ENCODE assay signal across 26 mouse cellular contexts in genomic region chr2:153222130-153222529, GRCm38 (mm10). TPM values are rescaled to one million over a fixed set of nuclear protein-coding genes. Genes with fewer than 3 reads are reported as not detected.
A peak's percentile ranks its signal among the peaks of the same experiment; 100 is the strongest.
DNase-seq lines count a peak whose midpoint lies in the region; ATAC-seq lines count a peak whose summit lies in the region.
"Had no signal": no experiment of that assay in that cellular context is flagged by ENCODE, and none has a peak within 500 bp of the region (broad histone marks: within the 10 kb centered on the region; RNA-seq: fewer than 3 reads in every experiment).

No protein-coding gene starts in this region.

- no peak for DNase-seq in liver, embryonic 11.5 days (ENCODE audit: low spot score)
- no peak for DNase-seq in thymus, postnatal 10 days (ENCODE audit: low spot score in 2 of 2)
- no peak for DNase-seq in ovary, postnatal 36 days (ENCODE audit: low spot score)
- DNase-seq in yolk sac, embryonic 10.5 days (ENCODE audit: low spot score): no peak
- DNase-seq: adrenal gland, adult 2 months; adrenal gland, postnatal 25 days; B cell, adult 2 months; cerebellum, adult 8-10 months; cerebellum, postnatal 14 days; embryo, embryonic 11 days; gastrocnemius, adult 2 months; gastrocnemius, postnatal 25 days; heart, postnatal 4 days had no signal

- H3K4me3 ChIP-seq in erythroblast, embryonic 14.5 days (replicated peaks): peak overlapping the region; percentile 52
- no peak overlapping the region for H3K4me3 ChIP-seq in liver, embryonic 11.5 days (ENCODE audit: low read depth, low read length)
- peak overlapping the region; percentile 9 for H3K4me3 ChIP-seq in liver, embryonic 15.5 days (replicated peaks)
- H3K4me3 ChIP-seq: embryonic facial prominence, embryonic 15.5 days; forebrain, embryonic 12.5 days; gastrocnemius, adult 2 months; heart, embryonic 13.5 days; hindbrain, embryonic 12.5 days had no signal

- H3K4me1 ChIP-seq in erythroblast, embryonic 14.5 days (ENCODE audit: control insufficient read depth): peaks cover 88% of the 10 kb centered on the region
- peaks cover 43% of the 10 kb centered on the region for H3K4me1 ChIP-seq in liver, embryonic 11.5 days (replicated peaks; ENCODE audit: control insufficient read depth, insufficient read depth, low read length)
- H3K4me1 ChIP-seq in liver, embryonic 15.5 days (replicated peaks): peaks cover 84% of the 10 kb centered on the region

- no peak for ATAC-seq in erythroblast, adult 5-6 weeks (replicated peaks; ENCODE audit: low FRiP score, poor library complexity, severe bottlenecking)
- peak; percentile 83 for ATAC-seq in liver, embryonic 11.5 days (replicated peaks; ENCODE audit: low FRiP score)
- peak; percentile 81 for ATAC-seq in liver, embryonic 15.5 days (ENCODE audit: insufficient read depth)
- peak; percentile 44; the same call in 1 of the 2 replicates for ATAC-seq in megakaryocyte-erythroid progenitor cell, adult 5-6 weeks (replicated peaks; ENCODE audit: low FRiP score, low TSS enrichment, poor library complexity, severe bottlenecking)
- ATAC-seq: activated CD4-positive, CD25-positive, alpha-beta regulatory T cell, adult 4 months; CD4-positive, CD25-positive, alpha-beta regulatory T cell, adult 4 months; forebrain, embryonic 16.5 days; hindbrain, embryonic 16.5 days; Patski had no signal

- peak overlapping the region; percentile 75 for H3K27ac ChIP-seq in liver, embryonic 11.5 days (ENCODE audit: low read depth, low read length)
- H3K27ac ChIP-seq in liver, embryonic 15.5 days (replicated peaks): peak overlapping the region; percentile 90
- H3K27ac ChIP-seq: embryonic facial prominence, embryonic 15.5 days; forebrain, embryonic 12.5 days; gastrocnemius, adult 2 months; heart, embryonic 13.5 days; hindbrain, embryonic 12.5 days had no signal

- H3K27me3 ChIP-seq in erythroblast, embryonic 14.5 days (ENCODE audit: control insufficient read depth): no peaks in the 10 kb centered on the region
- H3K27me3 ChIP-seq in liver, embryonic 11.5 days (replicated peaks; ENCODE audit: control insufficient read depth, insufficient read depth, low read length): no peaks in the 10 kb centered on the region
- no peaks in the 10 kb centered on the region for H3K27me3 ChIP-seq in liver, embryonic 15.5 days
- H3K27me3 ChIP-seq: embryonic facial prominence, embryonic 15.5 days; forebrain, embryonic 12.5 days; heart, embryonic 13.5 days; hindbrain, embryonic 12.5 days; Patski had no signal

- H3K9me3 ChIP-seq in erythroblast, embryonic 14.5 days (ENCODE audit: control insufficient read depth, low read length): no peaks in the 10 kb centered on the region
- H3K9me3 ChIP-seq in liver, embryonic 11.5 days (ENCODE audit: control insufficient read depth, low read length): no peaks in the 10 kb centered on the region
- H3K9me3 ChIP-seq in liver, embryonic 15.5 days (replicated peaks): no peaks in the 10 kb centered on the region
- H3K9me3 ChIP-seq: embryonic facial prominence, embryonic 15.5 days; forebrain, embryonic 12.5 days; heart, embryonic 13.5 days; hindbrain, embryonic 12.5 days had no signal

- peak overlapping the region; percentile 60 for H3K4me2 ChIP-seq in liver, embryonic 11.5 days
- peak overlapping the region; percentile 65 for H3K4me2 ChIP-seq in liver, embryonic 15.5 days
- H3K4me2 ChIP-seq: embryonic facial prominence, embryonic 15.5 days; forebrain, embryonic 12.5 days; heart, embryonic 13.5 days; hindbrain, embryonic 12.5 days had no signal

- H3K9ac ChIP-seq in liver, embryonic 11.5 days (ENCODE audit: low read depth, low read length): no peak overlapping the region; the same call in 1 of the 2 replicates
- H3K9ac ChIP-seq in liver, embryonic 15.5 days: peak overlapping the region; percentile 49; the same call in 1 of the 2 replicates
- H3K9ac ChIP-seq: embryonic facial prominence, embryonic 15.5 days; forebrain, embryonic 12.5 days; heart, embryonic 13.5 days; hindbrain, embryonic 12.5 days had no signal

- peaks cover 46% of the 10 kb centered on the region for H3K36me3 ChIP-seq in erythroblast, embryonic 14.5 days (ENCODE audit: control insufficient read depth)
- no peaks in the 10 kb centered on the region for H3K36me3 ChIP-seq in liver, embryonic 11.5 days (ENCODE audit: control insufficient read depth, insufficient read depth, low read length)
- H3K36me3 ChIP-seq in liver, embryonic 15.5 days (replicated peaks): peaks cover 4% of the 10 kb centered on the region; the same call in 1 of the 2 replicates
- H3K36me3 ChIP-seq: hindbrain, embryonic 12.5 days had no signal

RNA-seq across cellular contexts. Expression of gene Tspyl3, which starts 3.1 kb away (rescaled TPM):
- 0.14 and 0.16 TPM in 2 replicates for polyA plus RNA-seq in erythroblast, embryonic 14.5 days (2012)
- total RNA-seq in erythroblast, adult 5-6 weeks (2015; ENCODE audit: low replicate concordance): 2.5 TPM in 2 replicates
- total RNA-seq in erythroblast, adult 5-6 weeks (2017; ENCODE audit: low replicate concordance): 1.2 and 1.5 TPM in 2 replicates
- polyA plus RNA-seq in liver, embryonic 11.5 days (2014; fragmentation: Nextera tagmentation; extraction: Ambion mirVana): 6.5 and 6.8 TPM in 2 replicates
- 2.1 and 2.6 TPM in 2 replicates for polyA plus RNA-seq in liver, embryonic 15.5 days (2015; fragmentation: Nextera tagmentation; extraction: Ambion mirVana)
- total RNA-seq in megakaryocyte-erythroid progenitor cell, adult 5-6 weeks (2014; fragmentation: Nextera tagmentation): 6.5 and 8.0 TPM in 2 replicates
- total RNA-seq in megakaryocyte-erythroid progenitor cell, adult 5-6 weeks (2017): 2.0 and 5.6 TPM in 2 replicates

RNA-seq across cellular contexts. Expression of gene Plagl2, which starts 19.1 kb away (rescaled TPM):
- 2.2 and 2.3 TPM in 2 replicates for polyA plus RNA-seq in erythroblast, embryonic 14.5 days (2012)
- total RNA-seq in erythroblast, adult 5-6 weeks (2015; ENCODE audit: low replicate concordance): 33.4 and 36.8 TPM in 2 replicates
- total RNA-seq in erythroblast, adult 5-6 weeks (2017; ENCODE audit: low replicate concordance): 8.7 and 13.2 TPM in 2 replicates
- polyA plus RNA-seq in liver, embryonic 11.5 days (2014; fragmentation: Nextera tagmentation; extraction: Ambion mirVana): 45.2 and 45.9 TPM in 2 replicates
- polyA plus RNA-seq in liver, embryonic 15.5 days (2015; fragmentation: Nextera tagmentation; extraction: Ambion mirVana): 17.1 TPM in 2 replicates
- 38.6 and 46.5 TPM in 2 replicates for total RNA-seq in megakaryocyte-erythroid progenitor cell, adult 5-6 weeks (2014; fragmentation: Nextera tagmentation)
- 3.7 and 10.0 TPM in 2 replicates for total RNA-seq in megakaryocyte-erythroid progenitor cell, adult 5-6 weeks (2017)

RNA-seq across cellular contexts. Expression of gene Pofut1, which starts 19.2 kb away (rescaled TPM):
- polyA plus RNA-seq in erythroblast, embryonic 14.5 days (2012): 0.58 and 0.97 TPM in 2 replicates
- total RNA-seq in erythroblast, adult 5-6 weeks (2015; ENCODE audit: low replicate concordance): 1.3 and 2.5 TPM in 2 replicates
- total RNA-seq in erythroblast, adult 5-6 weeks (2017; ENCODE audit: low replicate concordance): 9.2 and 15.5 TPM in 2 replicates
- 6.3 and 8.0 TPM in 2 replicates for polyA plus RNA-seq in liver, embryonic 11.5 days (2014; fragmentation: Nextera tagmentation; extraction: Ambion mirVana)
- 2.6 TPM in 2 replicates for polyA plus RNA-seq in liver, embryonic 15.5 days (2015; fragmentation: Nextera tagmentation; extraction: Ambion mirVana)
- total RNA-seq in megakaryocyte-erythroid progenitor cell, adult 5-6 weeks (2014; fragmentation: Nextera tagmentation): 26.4 and 27.1 TPM in 2 replicates
- total RNA-seq in megakaryocyte-erythroid progenitor cell, adult 5-6 weeks (2017): 14.8 and 22.3 TPM in 2 replicates
